Mouse (Mus musculus) CH12F3 (cell line): ENCODE data around the gene Mrpl3.

Experiments
- in situ Hi-C: fragments of 300-500 bp; cut with MboI; formaldehyde crosslinking; loops from 2 replicates; pipeline ENCODE4 v1.14.3; 2020; ENCODE audit warnings: low sequenced_read_pairs

Gene Mrpl3

GRCm38 (mm10) chr9:105053147-105053557 lies at the start of gene Mrpl3:
TSS of gene Mrpl3 (plus strand) at chr9:105053239.
- in situ Hi-C loops, result loop anchor here (25.0 kb wide), 1 partner anchor 334 kb away; the partner anchor contains the start of genes Aste1 and Nek11

DNA sequence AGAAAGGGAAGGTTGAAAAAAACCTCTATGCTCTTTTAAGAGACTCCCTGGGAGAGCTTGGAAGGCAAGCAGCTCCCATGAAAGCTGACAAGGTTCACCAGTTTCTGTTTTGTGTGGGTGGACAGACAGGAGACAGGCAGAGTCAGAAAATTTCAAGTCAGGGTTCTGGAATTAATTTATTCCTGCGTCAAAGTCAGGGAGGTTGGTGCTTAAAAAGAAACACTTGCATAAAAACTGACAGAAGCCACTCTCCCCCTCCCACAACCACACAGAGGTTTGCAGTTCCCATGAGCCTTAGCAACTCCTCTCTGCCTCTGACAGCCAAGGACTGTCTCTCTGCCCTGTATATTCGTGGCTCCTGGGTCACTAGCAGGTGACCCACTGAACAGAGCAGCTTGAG lies 42.3 kb upstream of the Mrpl3 start:
- in situ Hi-C loops, result no loop called here

DNA sequence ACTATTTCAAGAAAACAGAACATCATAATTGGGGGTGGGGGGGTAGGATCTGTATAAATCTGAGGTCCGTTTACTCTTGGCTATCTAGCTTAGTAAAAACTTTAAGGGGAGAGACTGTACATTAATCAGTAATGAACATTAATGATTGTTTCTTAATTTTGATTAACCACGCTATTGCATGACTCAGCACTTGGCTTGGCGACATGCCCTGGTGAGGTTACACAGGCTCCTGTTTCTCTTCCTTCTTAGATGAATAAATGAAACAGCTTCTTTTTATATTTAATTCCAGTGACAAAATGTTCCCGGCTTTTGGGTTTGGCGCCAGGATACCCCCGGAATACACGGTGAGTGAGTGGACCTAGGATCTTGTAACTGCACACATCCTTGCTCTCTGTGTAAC lies 34.9 kb upstream of the Mrpl3 start:
- in situ Hi-C loops, result no loop called here

DNA sequence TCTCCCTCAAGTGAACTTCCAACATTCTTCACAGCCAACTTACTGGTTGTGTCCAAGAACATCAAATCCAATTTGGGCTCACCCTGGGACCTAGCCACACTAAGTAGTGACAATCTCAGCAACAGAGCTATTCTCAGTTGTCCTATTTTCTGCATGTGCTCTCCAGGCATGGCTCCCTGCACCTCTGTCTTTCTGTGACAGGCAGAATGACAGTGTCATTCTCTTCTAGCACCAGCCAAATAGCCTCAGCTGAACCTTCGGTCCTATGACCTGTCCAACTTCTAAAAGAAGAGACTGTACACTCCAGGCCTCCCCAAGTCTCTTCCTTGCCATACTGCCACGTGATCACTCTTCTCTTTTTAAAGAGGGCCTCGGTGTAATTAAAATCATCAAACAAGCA lies 24.7 kb upstream of the Mrpl3 start:
- in situ Hi-C loops, result no loop called here

- in situ Hi-C loops, result no loop called here
Observed at GRCm38 (mm10) chr9:105032572-105032971, 20.5 kb upstream of the Mrpl3 start.

- in situ Hi-C loops, result no loop called here
Observed at GRCm38 (mm10) chr9:105033641-105034040, 19.4 kb upstream of the Mrpl3 start.

DNA sequence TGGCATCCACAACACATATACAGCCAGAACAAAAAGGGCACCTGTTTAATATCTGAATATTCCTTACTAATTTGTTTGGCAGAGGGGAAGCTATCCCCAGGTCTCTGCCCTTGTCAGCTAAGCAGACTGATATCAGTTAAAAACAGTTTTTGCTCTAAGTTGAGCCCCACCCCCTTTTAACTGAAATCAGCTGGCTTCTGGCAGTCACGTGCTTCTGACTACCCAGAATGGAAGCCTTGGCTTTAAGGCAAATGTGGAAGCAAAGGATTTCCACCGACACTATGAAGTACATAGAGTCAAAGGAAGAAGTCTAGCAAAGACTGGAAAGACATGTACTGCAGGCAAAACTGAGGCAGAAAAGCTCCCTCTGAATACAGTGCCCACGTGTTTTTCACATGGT lies 15.2 kb upstream of the Mrpl3 start:
- in situ Hi-C loops, result no loop called here

DNA sequence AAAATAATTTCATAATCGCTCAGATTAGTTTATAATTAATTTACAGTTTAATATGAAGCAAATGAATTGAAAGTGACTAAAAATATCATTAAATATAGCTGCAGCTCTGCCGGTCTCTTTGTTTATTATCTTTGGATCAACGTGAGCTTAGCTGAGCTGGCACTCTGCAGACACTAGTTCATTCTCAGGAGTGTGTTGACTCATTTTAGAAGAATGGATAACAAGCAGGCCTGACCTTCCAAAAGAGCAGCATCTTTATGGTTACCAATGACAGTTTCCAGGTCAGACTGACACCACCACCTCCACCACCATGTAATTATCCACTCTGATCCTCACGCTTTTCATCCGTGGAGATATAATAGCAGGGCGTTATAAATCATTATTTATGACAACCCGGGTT lies 7.0 kb upstream of the Mrpl3 start:
- in situ Hi-C loops, result no loop called here

DNA sequence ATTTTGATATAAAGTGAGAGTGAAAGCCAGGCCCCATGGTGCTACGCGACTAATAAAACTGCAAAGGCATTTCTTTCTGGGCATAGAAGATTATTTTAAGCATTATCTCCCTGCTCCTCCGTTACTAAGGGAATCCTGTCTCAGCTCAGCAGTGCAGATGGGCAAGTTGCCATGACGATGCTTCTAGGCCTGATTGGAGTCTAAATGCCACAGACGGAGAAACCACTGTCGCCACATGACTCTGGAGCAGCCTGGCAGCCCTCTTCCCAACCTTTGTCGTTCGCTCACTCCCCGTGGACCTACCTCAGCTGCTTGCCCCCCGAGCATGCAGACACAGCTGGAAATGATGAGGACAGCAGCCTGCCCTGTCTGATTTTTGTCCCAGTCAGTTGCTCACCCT lies 4.7 kb upstream of the Mrpl3 start:
- in situ Hi-C loops, result no loop called here

DNA sequence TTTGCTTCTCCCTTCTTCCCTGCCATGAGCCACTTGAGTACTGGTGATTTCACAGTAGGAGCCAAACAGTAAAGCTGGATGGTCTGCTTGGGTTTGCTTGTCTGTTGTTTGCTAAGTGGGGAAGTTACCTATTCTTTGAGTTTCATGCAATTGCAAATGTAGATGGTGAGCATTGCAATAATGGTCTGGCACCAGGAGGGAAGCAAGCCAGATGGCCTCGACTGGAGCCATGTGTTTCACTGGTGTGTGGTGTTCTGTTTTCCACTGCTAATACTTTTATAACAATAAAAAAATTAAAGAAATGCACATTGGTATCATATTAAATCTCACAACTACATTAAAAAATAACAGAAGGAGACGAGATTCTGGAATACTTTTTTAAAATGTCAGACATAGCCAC lies 3.4 kb upstream of the Mrpl3 start:
- in situ Hi-C loops, result loop anchor here (25.0 kb wide), 1 partner anchor 338 kb away; the partner anchor contains the start of genes Aste1 and Nek11

GRCm38 (mm10) chr9:105050257-105050656 lies 2.8 kb upstream of the Mrpl3 start:
- in situ Hi-C loops, result loop anchor here (25.0 kb wide), 1 partner anchor 337 kb away; the partner anchor contains the start of genes Aste1 and Nek11

GRCm38 (mm10) chr9:105053812-105054211 lies 773 bp downstream of the Mrpl3 start:
- in situ Hi-C loops, result loop anchor here (25.0 kb wide), 1 partner anchor 333 kb away; the partner anchor contains the start of genes Aste1 and Nek11

- in situ Hi-C loops, result loop anchor here (25.0 kb wide), 1 partner anchor 318 kb away; the partner anchor contains the start of genes Aste1 and Nek11
Observed at GRCm38 (mm10) chr9:105069106-105069505, 16.1 kb downstream of the Mrpl3 start.

DNA sequence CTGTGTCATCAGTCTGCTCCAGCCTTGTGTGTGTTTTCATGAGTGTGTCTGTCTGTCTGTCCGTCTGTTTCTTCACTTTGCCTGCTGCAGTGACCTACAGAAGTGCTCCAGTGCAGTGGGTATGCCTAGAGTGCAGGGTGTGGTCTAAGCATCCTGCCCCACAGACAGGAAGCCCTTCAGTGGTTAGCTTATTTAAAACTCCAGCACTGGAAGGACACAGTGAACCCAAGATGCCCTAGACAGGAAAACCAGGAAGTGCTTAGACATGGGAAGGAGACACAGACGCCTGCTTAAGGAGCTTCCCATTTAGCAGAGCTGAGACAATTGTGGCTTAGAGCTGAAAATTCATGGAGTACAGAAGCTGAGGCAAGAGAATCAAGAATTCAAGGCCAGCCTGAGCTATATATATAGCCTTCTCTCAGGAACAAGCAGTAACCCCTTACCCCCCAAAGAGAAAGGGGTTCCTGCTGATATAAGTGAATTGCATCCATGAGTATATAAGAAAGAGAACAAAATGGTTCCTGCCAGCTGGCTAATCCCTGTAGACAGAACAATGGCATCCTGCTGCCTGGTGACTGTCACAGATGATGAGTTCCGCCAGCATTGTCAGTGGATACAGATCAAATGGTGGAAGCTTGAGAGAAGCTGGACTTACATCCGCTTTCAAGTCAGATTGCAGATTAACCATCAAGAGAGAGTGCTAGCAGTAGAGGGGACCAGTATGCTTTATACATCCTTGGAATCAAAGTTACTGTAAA lies 20.1 kb downstream of the Mrpl3 start:
- in situ Hi-C loops, result loop anchor here (25.0 kb wide), 1 partner anchor 314 kb away; the partner anchor contains the start of genes Aste1 and Nek11

DNA sequence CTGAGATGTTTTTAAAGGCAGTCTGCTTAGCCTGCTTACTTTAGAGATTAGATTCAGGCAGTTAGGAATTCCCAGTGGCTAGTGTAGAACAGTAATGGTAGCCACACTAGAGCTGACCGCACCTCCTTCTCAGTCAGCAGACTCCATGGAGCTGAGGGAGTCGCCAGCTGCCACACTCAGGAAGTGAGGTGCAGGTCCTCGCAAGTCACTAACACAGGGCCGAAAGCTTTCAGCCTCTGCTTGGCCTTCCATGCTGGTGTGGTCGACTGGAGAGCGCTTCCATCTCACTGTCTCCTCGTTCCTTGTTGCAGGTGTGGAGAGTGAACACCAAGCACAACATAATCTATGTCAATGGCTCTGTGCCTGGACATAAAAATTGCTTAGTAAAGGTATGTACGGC lies 21.8 kb downstream of the Mrpl3 start:
- in situ Hi-C loops, result loop anchor here (25.0 kb wide), 1 partner anchor 312 kb away; the partner anchor contains the start of genes Aste1 and Nek11

- in situ Hi-C loops, result no loop called here
Observed at GRCm38 (mm10) chr9:105076756-105077424, 23.9 kb downstream of the Mrpl3 start.

DNA sequence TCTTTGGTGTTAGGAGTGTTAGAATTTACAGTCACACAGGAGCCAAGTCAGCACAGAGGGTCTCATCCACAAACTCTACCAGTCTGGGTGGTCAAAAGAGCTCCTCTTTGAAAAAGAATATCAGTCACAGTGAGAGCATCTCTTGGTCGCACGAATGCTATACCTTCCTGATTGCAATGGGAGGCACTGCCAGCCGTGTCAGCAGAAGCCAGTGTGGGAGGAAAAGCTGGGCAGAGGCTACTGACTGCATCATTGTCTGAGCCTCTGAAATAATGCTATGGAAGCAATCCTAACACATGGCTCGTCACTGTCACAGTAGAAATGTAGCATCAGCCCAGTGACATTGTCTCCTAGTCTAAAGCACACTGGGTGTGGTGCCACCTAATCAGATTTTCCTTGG lies 25.4 kb downstream of the Mrpl3 start:
- in situ Hi-C loops, result no loop called here

DNA sequence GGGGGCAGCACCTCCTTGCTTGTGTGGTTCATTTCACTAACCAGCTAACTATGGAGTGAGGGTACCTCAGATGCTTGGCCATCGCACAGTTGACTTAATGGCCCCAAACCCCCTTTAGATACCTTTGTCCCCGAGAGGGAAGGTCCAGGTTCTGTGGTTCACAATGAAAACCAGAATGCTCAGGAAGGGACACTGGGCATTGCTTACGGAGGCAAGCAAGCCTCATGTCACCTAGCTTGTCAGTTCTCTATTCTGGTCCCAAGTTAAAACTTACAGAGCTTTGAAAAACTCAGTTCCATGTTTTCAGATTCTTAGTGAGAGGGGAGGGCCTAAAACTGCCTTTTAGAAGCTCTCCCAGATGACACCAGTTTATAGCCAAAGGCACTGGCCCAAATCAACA lies 27.2 kb downstream of the Mrpl3 start:
- in situ Hi-C loops, result no loop called here

GRCm38 (mm10) chr9:105100807-105101570 lies 48.0 kb downstream of the Mrpl3 start:
- in situ Hi-C loops, result no loop called here

DNA sequence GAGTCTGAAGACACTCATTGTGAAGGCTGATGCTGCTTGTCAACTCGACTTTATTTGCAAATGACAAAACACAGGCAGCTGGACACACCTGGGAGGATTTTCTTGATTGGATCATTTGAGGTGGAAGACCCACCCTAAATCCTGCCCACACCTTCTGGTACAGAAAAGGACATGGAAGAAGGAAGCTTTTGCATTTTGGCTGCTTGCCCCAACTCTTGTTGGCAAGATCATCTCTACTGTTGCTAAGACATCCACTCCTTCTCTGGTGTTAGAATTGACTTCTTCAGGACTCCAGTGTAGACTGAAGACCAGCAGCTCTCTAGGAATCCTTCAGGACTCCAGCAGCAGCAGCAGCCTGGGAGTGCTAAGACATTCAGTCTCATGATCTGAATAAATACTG lies 48.9 kb downstream of the Mrpl3 start:
- in situ Hi-C loops, result no loop called here

DNA sequence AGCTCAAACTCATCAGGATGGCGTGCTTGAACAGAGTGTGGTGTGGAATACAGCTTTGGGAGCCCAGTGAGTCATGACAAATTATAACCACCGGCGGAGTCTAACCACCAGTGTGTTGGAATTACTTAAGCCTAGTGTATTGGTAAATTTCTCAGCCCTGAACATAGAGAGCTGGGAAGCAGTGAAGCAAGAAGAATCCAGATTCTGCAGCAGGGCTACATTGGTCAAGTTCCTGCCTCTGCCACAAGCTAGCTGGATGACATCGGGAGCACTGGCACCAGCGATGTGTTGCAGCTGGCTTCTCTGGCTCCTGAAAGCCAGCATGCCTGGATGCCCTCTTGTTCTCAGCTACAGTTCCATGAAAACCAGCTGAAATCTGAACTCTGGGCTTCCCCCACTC lies 50.9 kb downstream of the Mrpl3 start:
- in situ Hi-C loops, result no loop called here
